ENCODE assay signal across 10 mouse cellular contexts in the genomic region with DNA sequence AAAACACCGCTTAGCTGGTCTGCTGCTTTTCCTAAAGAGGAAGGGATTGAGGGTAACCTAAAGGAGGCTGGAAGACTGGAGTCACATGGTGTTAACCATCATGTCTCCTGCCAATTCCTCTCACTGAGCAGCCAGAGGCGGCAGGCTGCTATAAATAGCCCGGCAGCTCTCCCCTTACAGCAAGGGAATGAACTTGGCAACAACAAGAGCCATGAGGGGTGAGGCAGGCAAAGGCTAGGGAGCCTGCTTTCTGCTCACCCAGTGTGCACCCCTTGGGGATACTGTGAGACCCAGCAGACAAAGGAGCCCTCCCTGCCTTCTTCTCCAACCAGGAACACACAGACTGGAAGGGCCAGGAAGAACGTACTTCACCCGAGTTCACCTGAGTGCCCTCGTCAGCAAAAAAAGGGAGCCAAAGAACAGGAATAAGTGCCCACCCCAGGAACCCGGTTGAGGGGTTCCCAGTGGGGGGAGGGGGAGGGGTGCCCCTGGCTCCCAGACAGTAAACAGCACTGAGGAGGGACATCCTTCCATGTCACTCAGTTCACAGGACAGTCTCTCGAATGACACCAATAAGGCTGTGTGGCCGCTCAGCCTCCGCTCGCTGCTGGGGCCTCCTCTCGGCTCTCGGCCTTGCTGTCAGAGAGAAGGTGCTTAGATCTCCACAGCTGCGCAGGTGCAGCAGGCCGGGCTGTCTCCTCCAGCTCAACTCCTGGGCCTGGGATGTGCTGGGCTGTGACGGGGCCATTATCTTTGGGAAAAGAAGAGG. TPM values are rescaled to one million over a fixed set of nuclear protein-coding genes. Genes with fewer than 3 reads are reported as not detected.
A peak's percentile ranks its signal among the peaks of the same experiment; 100 is the strongest.
DNase-seq lines count a peak whose midpoint lies in the region; ATAC-seq and TF ChIP-seq lines count a peak whose summit lies in the region.
"Had no signal": no experiment of that assay in that cellular context is flagged by ENCODE, and none has a peak within 500 bp of the region (broad histone marks: within the 10 kb centered on the region; RNA-seq: fewer than 3 reads in every experiment).

No protein-coding gene starts in this region.

- no peak overlapping the region for H3K9ac ChIP-seq in forebrain, embryonic 11.5 days (ENCODE audit: low read length)
- H3K9ac ChIP-seq in heart, adult 2 months (ENCODE audit: low read depth, low read length) = peak overlapping the region; percentile 18
- H3K9ac ChIP-seq in kidney, embryonic 16.5 days (replicated peaks; ENCODE audit: low read length) = no peak overlapping the region
- no peak overlapping the region for H3K9ac ChIP-seq in neural tube, embryonic 13.5 days
- H3K9ac ChIP-seq: midbrain, embryonic 12.5 days had no signal

- no peak overlapping the region for H3K4me3 ChIP-seq in forebrain, embryonic 10.5 days
- H3K4me3 ChIP-seq in forebrain, embryonic 11.5 days (ENCODE audit: low read depth, low read length) = no peak overlapping the region
- H3K4me3 ChIP-seq in heart, adult 2 months = no peak overlapping the region
- no peak overlapping the region for H3K4me3 ChIP-seq in kidney, embryonic 16.5 days (ENCODE audit: low read length)
- no peak overlapping the region for H3K4me3 ChIP-seq in neural tube, embryonic 13.5 days
- H3K4me3 ChIP-seq: erythroblast, embryonic 14.5 days; midbrain, embryonic 12.5 days had no signal

- peak; percentile 29; the same call in 1 of the 2 replicates for TF ChIP-seq POLR2A in heart, adult 2 months (IDR thresholded peaks at IDR 0.05; ENCODE audit: insufficient read depth, low read depth, low read length)

- 66% methylated on average over 16 of the region's 16 CpGs for WGBS in forebrain, embryonic 10.5 days
- 64% methylated on average over 16 of the region's 16 CpGs for WGBS in forebrain, embryonic 11.5 days
- WGBS in heart, adult 2 months = 41% methylated on average over 16 of the region's 16 CpGs
- WGBS in kidney, embryonic 16.5 days = 52% methylated on average over 16 of the region's 16 CpGs
- WGBS in neural tube, embryonic 13.5 days = 58% methylated on average over 16 of the region's 16 CpGs

- H3K4me1 ChIP-seq in forebrain, embryonic 10.5 days = peaks cover 18% of the 10 kb centered on the region
- H3K4me1 ChIP-seq in forebrain, embryonic 11.5 days (replicated peaks; ENCODE audit: control insufficient read depth, insufficient read depth, low read length) = 0 out of 2 replicates have a peak, but pooled peaks cover 3% of the 10 kb centered on the region
- peaks cover 5% of the 10 kb centered on the region for H3K4me1 ChIP-seq in heart, adult 2 months (ENCODE audit: control insufficient read depth, insufficient read depth, low read length)
- H3K4me1 ChIP-seq in kidney, embryonic 16.5 days (ENCODE audit: insufficient read depth, low read length) = peaks cover 11% of the 10 kb centered on the region
- H3K4me1 ChIP-seq in neural tube, embryonic 13.5 days (replicated peaks) = peaks cover 7% of the 10 kb centered on the region
- H3K4me1 ChIP-seq: midbrain, embryonic 12.5 days had no signal

- H3K36me3 ChIP-seq in forebrain, embryonic 10.5 days (replicated peaks) = peaks cover 9% of the 10 kb centered on the region; the same call in 1 of the 2 replicates
- no peaks in the 10 kb centered on the region for H3K36me3 ChIP-seq in forebrain, embryonic 11.5 days (ENCODE audit: control insufficient read depth, insufficient read depth, low read length)
- peaks cover 13% of the 10 kb centered on the region for H3K36me3 ChIP-seq in heart, adult 2 months (ENCODE audit: control insufficient read depth, insufficient read depth, low read length)
- H3K36me3 ChIP-seq in kidney, embryonic 16.5 days (ENCODE audit: insufficient read depth, low read length) = 0 out of 2 replicates have a peak, but pooled peaks cover 3% of the 10 kb centered on the region
- peaks cover 9% of the 10 kb centered on the region; the same call in 1 of the 2 replicates for H3K36me3 ChIP-seq in neural tube, embryonic 13.5 days

- peak; percentile 69; the same call in 1 of the 2 replicates for TF ChIP-seq EP300 in heart, adult 2 months (IDR thresholded peaks at IDR 0.05; ENCODE audit: insufficient read depth, low read depth, low read length)

- H3K27me3 ChIP-seq in forebrain, embryonic 10.5 days (ENCODE audit: poor library complexity, severe bottlenecking) = no peaks in the 10 kb centered on the region
- H3K27me3 ChIP-seq in forebrain, embryonic 11.5 days (ENCODE audit: control insufficient read depth, insufficient read depth, low read length) = no peaks in the 10 kb centered on the region
- no peaks in the 10 kb centered on the region for H3K27me3 ChIP-seq in heart, adult 2 months (ENCODE audit: control insufficient read depth, insufficient read depth, low read length)
- H3K27me3 ChIP-seq in kidney, embryonic 16.5 days (ENCODE audit: insufficient read depth, low read length) = no peaks in the 10 kb centered on the region
- no peaks in the 10 kb centered on the region for H3K27me3 ChIP-seq in neural tube, embryonic 13.5 days
- H3K27me3 ChIP-seq: midbrain, embryonic 12.5 days had no signal

- intact Hi-C loops in heart, adult 2 months (cut with DNase I) = loop anchor here (5.0 kb wide), 2 partner anchors 59 to 84 kb away; a partner anchor contains a TSS

- no peak for TF ChIP-seq CTCF in heart, adult 2 months (IDR thresholded peaks at IDR 0.05)

- no peak for DNase-seq in forebrain, embryonic 10.5 days (ENCODE audit: extremely low spot score, low spot score)
- no peak for DNase-seq in forebrain, embryonic 11.5 days (ENCODE audit: low spot score)
- DNase-seq in cerebellum, adult 9-10 months = peak; percentile 56
- peak in 1 of 2 experiments; percentile 80 for DNase-seq in heart, adult 2 months
- DNase-seq in yolk sac, embryonic 10.5 days (ENCODE audit: low spot score) = no peak
- no peak for DNase-seq in frontal cortex, postnatal 14 days (ENCODE audit: low spot score in 2 of 2)

- no peaks in the 10 kb centered on the region for H3K9me3 ChIP-seq in forebrain, embryonic 10.5 days
- no peaks in the 10 kb centered on the region for H3K9me3 ChIP-seq in forebrain, embryonic 11.5 days (ENCODE audit: control insufficient read depth, low read length)
- no peaks in the 10 kb centered on the region for H3K9me3 ChIP-seq in kidney, embryonic 16.5 days (ENCODE audit: low read length)
- H3K9me3 ChIP-seq in neural tube, embryonic 13.5 days = peaks cover 8% of the 10 kb centered on the region; the same call in 1 of the 2 replicates
- H3K9me3 ChIP-seq: midbrain, embryonic 12.5 days had no signal

- no peak; the same call in 1 of the 2 replicates for ATAC-seq in forebrain, embryonic 11.5 days (replicated peaks; ENCODE audit: low FRiP score)
- peak; percentile 64 for ATAC-seq in kidney, embryonic 16.5 days (ENCODE audit: low FRiP score, low TSS enrichment)
- ATAC-seq in neural tube, embryonic 13.5 days (ENCODE audit: low read depth) = peak; percentile 75; the same call in 1 of the 2 replicates

- no peak overlapping the region for H3K4me2 ChIP-seq in forebrain, embryonic 11.5 days (ENCODE audit: low read depth, low read length, severe bottlenecking)
- no peak overlapping the region for H3K4me2 ChIP-seq in kidney, embryonic 16.5 days (replicated peaks; ENCODE audit: low read depth, low read length)
- no peak overlapping the region for H3K4me2 ChIP-seq in neural tube, embryonic 13.5 days
- H3K4me2 ChIP-seq: midbrain, embryonic 12.5 days had no signal

- 0 out of 2 replicates have a peak overlapping the region, but pooled peaks have one; percentile 54 for H3K27ac ChIP-seq in forebrain, embryonic 10.5 days
- no peak overlapping the region for H3K27ac ChIP-seq in forebrain, embryonic 11.5 days (ENCODE audit: low read depth, low read length)
- H3K27ac ChIP-seq in heart, adult 2 months = peak overlapping the region; percentile 87
- no peak overlapping the region; the same call in 1 of the 2 replicates for H3K27ac ChIP-seq in kidney, embryonic 16.5 days (ENCODE audit: low read length)
- H3K27ac ChIP-seq in neural tube, embryonic 13.5 days (replicated peaks) = no peak overlapping the region; the same call in 1 of the 2 replicates
- H3K27ac ChIP-seq: midbrain, embryonic 12.5 days had no signal

- H3K79me2 ChIP-seq in heart, adult 2 months (replicated peaks; ENCODE audit: control insufficient read depth, insufficient read depth, low read length) = no peaks in the 10 kb centered on the region

RNA-seq across cellular contexts. Expression of a gene that starts 57.8 kb away (rescaled TPM):
- polyA plus RNA-seq in forebrain, embryonic 10.5 days (2016; fragmentation: Nextera tagmentation; extraction: Ambion mirVana) = 0.38 and 0.52 TPM in 2 replicates
- polyA plus RNA-seq in forebrain, embryonic 11.5 days (2014; fragmentation: Nextera tagmentation; extraction: Ambion mirVana) = 0.44 and 0.68 TPM in 2 replicates
- 10 to 100 TPM; 51.2 to 55.1 TPM for total RNA-seq in heart, adult 2 months (2021)
- 52.0 and 73.9 TPM in 2 replicates for polyA plus RNA-seq in heart, adult 2 months (2012; rRNA removed)
- 1.4 and 1.7 TPM in 2 replicates for polyA plus RNA-seq in kidney, embryonic 16.5 days (2015; fragmentation: Nextera tagmentation; extraction: Ambion mirVana)
- polyA plus RNA-seq in neural tube, embryonic 13.5 days (2015; fragmentation: Nextera tagmentation; extraction: Ambion mirVana) = 1.9 and 2.4 TPM in 2 replicates
- polyA plus RNA-seq: erythroblast, embryonic 14.5 days had no signal

Comparison
In these comparisons a context has a peak if more than half of its experiments do, and no peak if none do; other contexts are left out.
1. H3K27ac ChIP-seq: peak in forebrain, embryonic 10.5 days (single experiment) and heart, adult 2 months (single experiment); none in forebrain, embryonic 11.5 days (single experiment), kidney, embryonic 16.5 days (single experiment) and neural tube, embryonic 13.5 days (single experiment).
2. RNA of a gene that starts 57.8 kb away (polyA plus RNA-seq): 52.0 to 73.9 TPM in heart, adult 2 months; 1.9 to 2.4 TPM in neural tube, embryonic 13.5 days, 1.4 to 1.7 TPM in kidney, embryonic 16.5 days, 0.44 to 0.68 TPM in forebrain, embryonic 11.5 days and 0.38 to 0.52 TPM in forebrain, embryonic 10.5 days; every median in the first group is over 10 times any median in the second.